Mouse (Mus musculus): ENCODE measurements at regions not wholly inside any gene's neighbourhood (a gene's known extent, or its start where the extent isn't known, plus 50 kb on each side); places are given as distances from the start of the nearest gene placed in this dataset.

GRCm38 (mm10) chr4:12781969-12782904 lies 610.4 kb upstream of the Fam92a start:
- WGBS, result 71% methylated on average over 10 of the region's 10 CpGs
- no peak for ATAC-seq
- H3K27me3 ChIP-seq, result no peaks in the 10 kb centered on the region
- no peak overlapping the region for H3K27ac ChIP-seq
- H3K4me3 ChIP-seq (replicated peaks), result no peak overlapping the region
- no peak overlapping the region for H3K4me2 ChIP-seq (replicated peaks)
- no peaks in the 10 kb centered on the region for H3K36me3 ChIP-seq
- H3K9me3 ChIP-seq, result no peaks in the 10 kb centered on the region
- no peak overlapping the region for H3K9ac ChIP-seq (replicated peaks)
- peaks cover 8% of the 10 kb centered on the region; the same call in 1 of the 2 replicates for H3K4me1 ChIP-seq (replicated peaks)

GRCm38 (mm10) chr4:12780254-12780653 lies 608.4 kb upstream of the Fam92a start:
- Histone ChIP-seq H3K4me2 (replicated peaks) (no peak overlapping the region), H3K9me3 (no peaks in the 10 kb centered on the region), H3K27ac (no peak overlapping the region), H3K36me3 (no peaks in the 10 kb centered on the region), H3K9ac (replicated peaks) (no peak overlapping the region), H3K27me3 (no peaks in the 10 kb centered on the region), H3K4me1 (replicated peaks) (peaks cover 17% of the 10 kb centered on the region), H3K4me3 (replicated peaks) (no peak overlapping the region)
- ATAC-seq, result no peak
- 90% methylated on average over 2 of the region's 2 CpGs for WGBS

- Histone ChIP-seq H3K27ac (no peak overlapping the region), H3K36me3 (no peaks in the 10 kb centered on the region), H3K27me3 (no peaks in the 10 kb centered on the region), H3K4me1 (replicated peaks) (peaks cover 21% of the 10 kb centered on the region), H3K4me2 (replicated peaks) (no peak overlapping the region), H3K9me3 (no peaks in the 10 kb centered on the region), H3K4me3 (replicated peaks) (no peak overlapping the region), H3K9ac (replicated peaks) (no peak overlapping the region)
- 51% methylated on average over 1 of the region's 1 CpGs for WGBS
- ATAC-seq, result no peak
Measured at GRCm38 (mm10) chr4:12779211-12779610, 607.4 kb upstream of the Fam92a start.

GRCm38 (mm10) chr4:12778163-12778562 lies 606.3 kb upstream of the Fam92a start:
- H3K36me3 ChIP-seq, result no peaks in the 10 kb centered on the region
- WGBS, result 78% methylated on average over 2 of the region's 2 CpGs
- H3K9ac ChIP-seq (replicated peaks), result no peak overlapping the region
- no peak overlapping the region for H3K4me2 ChIP-seq (replicated peaks)
- no peak overlapping the region for H3K27ac ChIP-seq
- no peaks in the 10 kb centered on the region for H3K27me3 ChIP-seq
- H3K9me3 ChIP-seq, result no peaks in the 10 kb centered on the region
- H3K4me1 ChIP-seq (replicated peaks), result peaks cover 28% of the 10 kb centered on the region
- no peak overlapping the region for H3K4me3 ChIP-seq (replicated peaks)
- ATAC-seq, result no peak

- H3K4me2 ChIP-seq (replicated peaks), result no peak overlapping the region
- 0 out of 2 replicates have a peak overlapping the region, but pooled peaks have one; percentile 25 for H3K27ac ChIP-seq
- H3K4me3 ChIP-seq (replicated peaks), result no peak overlapping the region
- ATAC-seq, result no peak
- 87% methylated on average over 2 of the region's 2 CpGs for WGBS
- H3K9ac ChIP-seq (replicated peaks), result no peak overlapping the region
- no peaks in the 10 kb centered on the region for H3K27me3 ChIP-seq
- H3K9me3 ChIP-seq, result no peaks in the 10 kb centered on the region
- no peaks in the 10 kb centered on the region for H3K36me3 ChIP-seq
- H3K4me1 ChIP-seq (replicated peaks), result peaks cover 28% of the 10 kb centered on the region
Measured at GRCm38 (mm10) chr4:12776217-12776578, 604.4 kb upstream of the Fam92a start.

GRCm38 (mm10) chr4:12775524-12776216 lies 603.9 kb upstream of the Fam92a start:
- WGBS, result 54% methylated on average over 3 of the region's 3 CpGs
- peak overlapping the region; percentile 80 for H3K27ac ChIP-seq
- H3K4me2 ChIP-seq (replicated peaks), result no peak overlapping the region
- H3K4me3 ChIP-seq (replicated peaks), result no peak overlapping the region
- H3K9me3 ChIP-seq, result no peaks in the 10 kb centered on the region
- H3K36me3 ChIP-seq, result no peaks in the 10 kb centered on the region
- no peak overlapping the region for H3K9ac ChIP-seq (replicated peaks)
- peaks cover 28% of the 10 kb centered on the region for H3K4me1 ChIP-seq (replicated peaks)
- H3K27me3 ChIP-seq, result no peaks in the 10 kb centered on the region
- peak; percentile 55; the same call in 1 of the 2 replicates for ATAC-seq

- H3K27me3 ChIP-seq, result no peaks in the 10 kb centered on the region
- WGBS, result 15% methylated on average over 4 of the region's 4 CpGs
- H3K36me3 ChIP-seq, result no peaks in the 10 kb centered on the region
- no peaks in the 10 kb centered on the region for H3K9me3 ChIP-seq
- H3K4me3 ChIP-seq (replicated peaks), result no peak overlapping the region
- H3K4me1 ChIP-seq (replicated peaks), result peaks cover 33% of the 10 kb centered on the region
- peak overlapping the region; percentile 80 for H3K27ac ChIP-seq
- peak; percentile 74 for ATAC-seq
- H3K9ac ChIP-seq (replicated peaks), result no peak overlapping the region
- H3K4me2 ChIP-seq (replicated peaks), result no peak overlapping the region
Measured at GRCm38 (mm10) chr4:12775090-12775489, 603.3 kb upstream of the Fam92a start.

- Histone ChIP-seq H3K27me3 (no peaks in the 10 kb centered on the region), H3K4me3 (replicated peaks) (no peak overlapping the region), H3K9ac (replicated peaks) (no peak overlapping the region), H3K4me1 (replicated peaks) (peaks cover 33% of the 10 kb centered on the region), H3K27ac (peak overlapping the region; percentile 80), H3K9me3 (no peaks in the 10 kb centered on the region), H3K4me2 (replicated peaks) (no peak overlapping the region), H3K36me3 (no peaks in the 10 kb centered on the region)
- peak; percentile 41 for ATAC-seq
- WGBS, result 34% methylated on average over 5 of the region's 5 CpGs
Measured at GRCm38 (mm10) chr4:12774671-12775070, 602.9 kb upstream of the Fam92a start.

GRCm38 (mm10) chr4:12773201-12773600 lies 601.4 kb upstream of the Fam92a start:
- 63% methylated on average over 7 of the region's 7 CpGs for WGBS
- no peak overlapping the region for H3K4me3 ChIP-seq (replicated peaks)
- peak overlapping the region; percentile 80 for H3K27ac ChIP-seq
- H3K9ac ChIP-seq (replicated peaks), result no peak overlapping the region
- no peak overlapping the region for H3K4me2 ChIP-seq (replicated peaks)
- peaks cover 33% of the 10 kb centered on the region for H3K4me1 ChIP-seq (replicated peaks)
- no peaks in the 10 kb centered on the region for H3K27me3 ChIP-seq
- no peak for ATAC-seq
- H3K36me3 ChIP-seq, result no peaks in the 10 kb centered on the region
- no peaks in the 10 kb centered on the region for H3K9me3 ChIP-seq

GRCm38 (mm10) chr4:12770131-12770780 lies 598.4 kb upstream of the Fam92a start:
- Histone ChIP-seq H3K4me3 (replicated peaks) (no peak overlapping the region), H3K4me2 (replicated peaks) (no peak overlapping the region), H3K9me3 (no peaks in the 10 kb centered on the region), H3K36me3 (no peaks in the 10 kb centered on the region), H3K27me3 (no peaks in the 10 kb centered on the region), H3K4me1 (replicated peaks) (peaks cover 24% of the 10 kb centered on the region), H3K9ac (replicated peaks) (no peak overlapping the region), H3K27ac (no peak overlapping the region)
- WGBS, result 38% methylated on average over 5 of the region's 5 CpGs
- peak; percentile 71; the same call in 1 of the 2 replicates for ATAC-seq

- H3K4me2 ChIP-seq (replicated peaks), result no peak overlapping the region
- H3K9me3 ChIP-seq, result no peaks in the 10 kb centered on the region
- H3K27me3 ChIP-seq, result no peaks in the 10 kb centered on the region
- no peak overlapping the region for H3K27ac ChIP-seq
- H3K36me3 ChIP-seq, result no peaks in the 10 kb centered on the region
- H3K9ac ChIP-seq (replicated peaks), result no peak overlapping the region
- ATAC-seq, result no peak
- no peak overlapping the region for H3K4me3 ChIP-seq (replicated peaks)
- H3K4me1 ChIP-seq (replicated peaks), result peaks cover 13% of the 10 kb centered on the region
Measured at GRCm38 (mm10) chr4:12769092-12769491, 597.3 kb upstream of the Fam92a start.

- Histone ChIP-seq H3K4me3 (replicated peaks) (no peak overlapping the region), H3K9ac (replicated peaks) (no peak overlapping the region), H3K4me2 (replicated peaks) (no peak overlapping the region), H3K4me1 (replicated peaks) (peaks cover 5% of the 10 kb centered on the region; the same call in 1 of the 2 replicates), H3K9me3 (no peaks in the 10 kb centered on the region), H3K36me3 (no peaks in the 10 kb centered on the region), H3K27ac (no peak overlapping the region), H3K27me3 (no peaks in the 10 kb centered on the region)
- no peak for ATAC-seq
- 93% methylated on average over 1 of the region's 1 CpGs for WGBS
Measured at GRCm38 (mm10) chr4:12766763-12767162, 594.9 kb upstream of the Fam92a start.

All from midbrain, embryonic 13.5 days (tissue).